In the genomic region with DNA sequence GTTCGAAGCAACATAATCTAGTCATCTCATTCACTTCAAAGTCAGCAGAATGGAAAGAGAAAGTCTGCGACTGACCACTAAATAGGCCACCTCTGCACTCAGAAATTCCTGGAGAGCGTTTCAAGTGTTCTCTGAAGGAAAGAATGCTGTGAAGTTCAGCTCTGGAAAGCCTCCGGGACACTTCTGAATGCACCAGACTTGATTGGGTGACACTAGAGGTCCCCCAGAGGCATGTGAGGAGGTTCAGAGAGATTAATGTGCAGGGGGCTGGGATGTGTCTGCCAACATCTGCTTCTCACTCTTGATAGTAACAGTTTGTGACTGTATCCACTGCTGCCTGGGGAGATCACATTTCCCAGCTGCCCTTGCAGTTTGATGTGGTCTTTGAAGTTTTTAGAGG, we compare ENCODE assay signal across 14 mouse cellular contexts. TPM values are rescaled to one million over a fixed set of nuclear protein-coding genes. Genes with fewer than 3 reads are reported as not detected.
DNase-seq lines count a peak whose midpoint lies in the region; ATAC-seq lines count a peak whose summit lies in the region.
"Had no signal": no experiment of that assay in that cellular context is flagged by ENCODE, and none has a peak within 500 bp of the region (broad histone marks: within the 10 kb centered on the region; RNA-seq: fewer than 3 reads in every experiment).

No protein-coding gene starts in this region.

- H3K4me2 ChIP-seq in neural tube, embryonic 15.5 days: no peak overlapping the region
- peak overlapping the region; percentile 53 for H3K4me2 ChIP-seq in heart, embryonic 12.5 days
- H3K4me2 ChIP-seq in lung, embryonic 16.5 days (ENCODE audit: low read depth, low read length): peak overlapping the region; percentile 34; the same call in 1 of the 2 replicates

- H3K27me3 ChIP-seq in neural tube, embryonic 15.5 days (replicated peaks): no peaks in the 10 kb centered on the region
- H3K27me3 ChIP-seq in heart, embryonic 12.5 days (replicated peaks): no peaks in the 10 kb centered on the region
- no peaks in the 10 kb centered on the region for H3K27me3 ChIP-seq in lung, embryonic 16.5 days (ENCODE audit: control insufficient read depth, insufficient read depth, low read depth, low read length)

- no peaks in the 10 kb centered on the region for H3K9me3 ChIP-seq in neural tube, embryonic 15.5 days (replicated peaks)
- no peaks in the 10 kb centered on the region for H3K9me3 ChIP-seq in heart, embryonic 12.5 days (replicated peaks)
- no peaks in the 10 kb centered on the region for H3K9me3 ChIP-seq in lung, embryonic 16.5 days (ENCODE audit: control insufficient read depth, low read length)

- peak; percentile 43 for DNase-seq in neural tube, embryonic 10.5 days (ENCODE audit: extremely low spot score, low spot score)
- no peak for DNase-seq in right cerebral cortex, postnatal 4 days
- DNase-seq in right cerebral cortex, postnatal 36 days (ENCODE audit: low spot score in 2 of 2): no peak
- DNase-seq in cerebellum, adult 11 months: no peak
- no peak for DNase-seq in urinary bladder, postnatal 36 days (ENCODE audit: low spot score in 2 of 2)
- DNase-seq: cerebellum, postnatal 25 days; forebrain, postnatal 0 days; left cerebral cortex, postnatal 4 days; thymus, postnatal 14 days had no signal

- no peaks in the 10 kb centered on the region for H3K36me3 ChIP-seq in neural tube, embryonic 15.5 days
- H3K36me3 ChIP-seq in heart, embryonic 12.5 days: no peaks in the 10 kb centered on the region
- no peaks in the 10 kb centered on the region for H3K36me3 ChIP-seq in lung, embryonic 16.5 days (ENCODE audit: control insufficient read depth, insufficient read depth, low read length)

- no peak overlapping the region for H3K4me3 ChIP-seq in neural tube, embryonic 15.5 days (replicated peaks)
- no peak overlapping the region for H3K4me3 ChIP-seq in heart, embryonic 12.5 days
- no peak overlapping the region for H3K4me3 ChIP-seq in lung, embryonic 16.5 days (ENCODE audit: low read length)

- H3K9ac ChIP-seq in neural tube, embryonic 15.5 days (replicated peaks): no peak overlapping the region
- H3K9ac ChIP-seq in heart, embryonic 12.5 days: no peak overlapping the region
- H3K9ac ChIP-seq in lung, embryonic 16.5 days (ENCODE audit: low read length): no peak overlapping the region
- H3K9ac ChIP-seq: forebrain, postnatal 0 days had no signal

- H3K27ac ChIP-seq in neural tube, embryonic 15.5 days (replicated peaks): no peak overlapping the region
- peak overlapping the region; percentile 82 for H3K27ac ChIP-seq in heart, embryonic 12.5 days (ENCODE audit: poor library complexity, severe bottlenecking)
- H3K27ac ChIP-seq in lung, embryonic 16.5 days (ENCODE audit: low read length): peak overlapping the region; percentile 13; the same call in 1 of the 2 replicates

- 35% methylated on average over 4 of the region's 4 CpGs for WGBS in neural tube, embryonic 15.5 days
- 5% methylated on average over 4 of the region's 4 CpGs for WGBS in heart, embryonic 12.5 days
- WGBS in lung, embryonic 16.5 days: 5% methylated on average over 4 of the region's 4 CpGs

- H3K4me1 ChIP-seq in neural tube, embryonic 15.5 days: peaks cover 5% of the 10 kb centered on the region; the same call in 1 of the 2 replicates
- H3K4me1 ChIP-seq in heart, embryonic 12.5 days (replicated peaks): peaks cover 30% of the 10 kb centered on the region
- peaks cover 6% of the 10 kb centered on the region for H3K4me1 ChIP-seq in lung, embryonic 16.5 days (replicated peaks; ENCODE audit: control insufficient read depth, insufficient read depth, low read length)

- no peak for ATAC-seq in neural tube, embryonic 15.5 days (ENCODE audit: low FRiP score)
- ATAC-seq in heart, embryonic 12.5 days (ENCODE audit: insufficient number of reproducible peaks, low FRiP score): peak; percentile 87
- ATAC-seq in lung, embryonic 16.5 days (ENCODE audit: low read depth): peak; percentile 92
- ATAC-seq: forebrain, postnatal 0 days; intestine, embryonic 16.5 days had no signal

RNA-seq across cellular contexts. Expression of a gene that starts 52.1 kb away (rescaled TPM):
- polyA plus RNA-seq in neural tube, embryonic 15.5 days (2015; fragmentation: Nextera tagmentation; extraction: Ambion mirVana): 2.9 and 3.8 TPM in 2 replicates
- polyA plus RNA-seq in heart, embryonic 12.5 days (2016; fragmentation: Nextera tagmentation; extraction: Ambion mirVana): 22.9 and 24.9 TPM in 2 replicates
- 1.0 and 1.8 TPM in 2 replicates for polyA plus RNA-seq in lung, embryonic 16.5 days (2015; fragmentation: Nextera tagmentation; extraction: Ambion mirVana)
- polyA plus RNA-seq: small intestine, adult 2 months had no signal
